Mouse (Mus musculus) frontal cortex, adult (tissue): ENCODE measurements at regions not wholly inside any gene's neighbourhood (a gene's known extent, or its start where the extent isn't known, plus 50 kb on each side); places are given as distances from the start of the nearest gene placed in this dataset.
A peak's percentile ranks its signal among the peaks of the same experiment; 100 is the strongest.

ENCODE experiments used
- ATAC-seq: cut with Nextera tagmentation; 2 replicates; pipeline ENCODE4 v1.9.2; 2017; ENCODE audit warnings: mild to moderate bottlenecking, moderate library complexity, mixed read lengths; ENCODE audit not compliant: low TSS enrichment

- ATAC-seq: no peak
Measured at GRCm38 (mm10) chr12:46138646-46139045, 680.1 kb downstream of the Nova1 start.

GRCm38 (mm10) chr12:46125867-46126266 is 692.9 kb downstream of the Nova1 start:
- ATAC-seq: no peak

GRCm38 (mm10) chr12:46111352-46111751 is 707.4 kb downstream of the Nova1 start:
- peak; percentile 100 for ATAC-seq

GRCm38 (mm10) chr12:46083356-46083755 is 735.4 kb downstream of the Nova1 start:
- ATAC-seq: peak; percentile 89

- no peak for ATAC-seq
Measured at GRCm38 (mm10) chr12:46075789-46076217, 742.9 kb downstream of the Nova1 start.

- no peak for ATAC-seq
Measured at GRCm38 (mm10) chr12:46075355-46075754, 743.4 kb downstream of the Nova1 start.

GRCm38 (mm10) chr12:46066896-46067295 is 751.8 kb downstream of the Nova1 start:
- peak; percentile 97 for ATAC-seq

GRCm38 (mm10) chr12:46040626-46041025 is 778.1 kb downstream of the Nova1 start:
- peak; percentile 100 for ATAC-seq

GRCm38 (mm10) chr12:46040216-46040615 is 778.5 kb downstream of the Nova1 start:
- ATAC-seq: peak; percentile 80

- ATAC-seq: no peak
Measured at GRCm38 (mm10) chr12:46036540-46037094, 782.1 kb downstream of the Nova1 start.

GRCm38 (mm10) chr12:46025266-46025665 is 793.5 kb downstream of the Nova1 start:
- no peak for ATAC-seq

GRCm38 (mm10) chr12:46021546-46021910 is 797.2 kb downstream of the Nova1 start:
- no peak for ATAC-seq

GRCm38 (mm10) chr12:46020835-46021545 is 797.7 kb downstream of the Nova1 start:
- ATAC-seq: no peak

- peak; percentile 67; the same call in 1 of the 2 replicates for ATAC-seq
Measured at GRCm38 (mm10) chr12:45977691-45978414, 840.9 kb downstream of the Nova1 start.

GRCm38 (mm10) chr12:45975780-45976179 is 842.9 kb downstream of the Nova1 start:
- ATAC-seq: no peak

GRCm38 (mm10) chr12:45970472-45970871 is 848.3 kb downstream of the Nova1 start:
- peak; percentile 64; the same call in 1 of the 2 replicates for ATAC-seq

- ATAC-seq: no peak
Measured at GRCm38 (mm10) chr12:45969881-45970280, 848.8 kb downstream of the Nova1 start.

- no peak for ATAC-seq
Measured at GRCm38 (mm10) chr12:45946918-45947317, 871.8 kb downstream of the Nova1 start.

GRCm38 (mm10) chr12:45944464-45944863 is 870.0 kb upstream of the Stxbp6 start:
- ATAC-seq: peak; percentile 66

GRCm38 (mm10) chr12:45942402-45942801 is 867.9 kb upstream of the Stxbp6 start:
- ATAC-seq: peak; percentile 96

GRCm38 (mm10) chr12:45933388-45933787 is 858.9 kb upstream of the Stxbp6 start:
- peak; percentile 62 for ATAC-seq

GRCm38 (mm10) chr12:45932251-45932650 is 857.7 kb upstream of the Stxbp6 start:
- peak; percentile 79 for ATAC-seq

- peak; percentile 71 for ATAC-seq
Measured at GRCm38 (mm10) chr12:45929760-45930150, 855.2 kb upstream of the Stxbp6 start.
